Mouse (Mus musculus) intestine, postnatal 0 days (tissue): Measurements from ENCODE around the gene Erg28. TPM values are rescaled to one million over a fixed set of nuclear protein-coding genes. Genes with fewer than 3 reads are reported as not detected.

ENCODE experiments used
- ATAC-seq: fragments of 200-750 bp; cut with Nextera tagmentation; 2 replicates; pipeline ENCODE4 v1.8.0; 2017; ENCODE audit warnings: mild to moderate bottlenecking, moderate TSS enrichment, moderate library complexity
- H3K27ac ChIP-seq: fragments of 300-500 bp; sonication (generic); 2 replicates; pipeline ENCODE4 v1.5.1; 2014; ENCODE audit warnings: mild to moderate bottlenecking, low read depth, low read length, moderate library complexity
- H3K27me3 ChIP-seq: fragments of 300-500 bp; sonication (generic); replicated peaks from 2 replicates; pipeline ENCODE4 v1.6.1; 2014; ENCODE audit warnings: low read length, mixed read lengths; ENCODE audit not compliant: control insufficient read depth, insufficient read depth
- H3K36me3 ChIP-seq: fragments of 300-500 bp; sonication (generic); 2 replicates; pipeline ENCODE4 v1.6.1; 2014; ENCODE audit warnings: mild to moderate bottlenecking, moderate library complexity; ENCODE audit not compliant: control insufficient read depth, insufficient read depth
- H3K4me1 ChIP-seq: fragments of 300-500 bp; sonication (generic); replicated peaks from 2 replicates; pipeline ENCODE4 v1.6.1; 2014; ENCODE audit warnings: antibody characterized with exemption, low read length, mixed read lengths; ENCODE audit not compliant: control insufficient read depth, insufficient read depth
- H3K4me2 ChIP-seq: fragments of 300-500 bp; sonication (generic); replicated peaks from 2 replicates; pipeline ENCODE4 v1.6.1; 2014; ENCODE audit warnings: low read depth, mild to moderate bottlenecking, moderate library complexity
- H3K4me3 ChIP-seq: fragments of 300-500 bp; sonication (generic); 2 replicates; pipeline ENCODE4 v1.5.1; 2014; ENCODE audit warnings: low read depth, low read length
- H3K9ac ChIP-seq: fragments of 300-500 bp; sonication (generic); 2 replicates; pipeline ENCODE4 v1.6.1; 2014; ENCODE audit warnings: mild to moderate bottlenecking, low read depth, low read length
- H3K9me3 ChIP-seq: fragments of 300-500 bp; sonication (generic); 2 replicates; pipeline ENCODE4 v1.6.1; 2016; ENCODE audit warnings: mixed run types; ENCODE audit not compliant: control insufficient read depth
- CTCF ChIP-seq: sonication (generic); IDR thresholded peaks from 2 replicates; pipeline ENCODE4 v1.5.1; 2016; ENCODE audit warnings: low read depth, mild to moderate bottlenecking, control low read depth, antibody characterized with exemption, moderate library complexity
- WGBS: fragments of 180-500 bp; shearing (Covaris S2); extraction: QIAGEN DNeasy Blood & Tissue Kit; methylation state at CpG from one replicate; pipeline ENCODE4 v1.1.7; 2014; 5-methylcytosine and 5-hydroxymethylcytosine counted together
- polyA plus RNA-seq: library from polyadenylated mRNA; unstranded; fragments of >200 nt; fragmentation: Nextera tagmentation; extraction: Ambion mirVana; gene quantifications from 2 replicates; pipeline ENCODE4 v1.2.1, GENCODE M21; 2015

The Erg28 gene
- polyA plus RNA-seq, 1 experiment from 2014 or later = 114 TPM

DNA sequence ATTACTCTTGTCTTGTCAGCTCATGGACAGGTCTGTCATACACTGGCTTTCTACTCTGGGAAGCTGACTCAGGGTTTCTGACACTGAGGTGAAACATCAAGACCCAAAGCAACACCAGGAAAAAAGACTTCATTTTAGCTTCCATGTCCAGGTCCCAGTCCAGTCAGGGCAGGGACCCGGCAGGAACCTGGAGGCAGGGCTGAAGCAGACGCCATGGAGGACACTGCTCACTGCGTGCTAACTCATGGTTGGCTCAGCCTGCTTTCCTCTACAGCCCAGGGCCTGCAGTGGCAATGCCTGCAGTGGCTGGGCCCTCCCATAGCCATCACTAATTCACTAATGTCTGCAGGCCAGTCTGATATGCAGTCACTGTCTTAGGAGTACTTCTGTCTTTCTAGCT is 4.5 kb upstream of the Erg28 start:
- Histone ChIP-seq H3K9ac (no peak overlapping the region), H3K27me3 (no peaks in the 10 kb centered on the region), H3K4me1 (no peaks in the 10 kb centered on the region), H3K27ac (no peak overlapping the region), H3K36me3 (peaks cover 35% of the 10 kb centered on the region), H3K4me3 (no peak overlapping the region), H3K9me3 (no peaks in the 10 kb centered on the region), H3K4me2 (no peak overlapping the region)
- ATAC-seq = no peak
- 96% methylated on average over 3 of the region's 3 CpGs for WGBS
- no peak for TF ChIP-seq CTCF

- no peak for TF ChIP-seq CTCF
- WGBS = 52% methylated on average over 2 of the region's 2 CpGs
- Histone ChIP-seq H3K4me3 (no peak overlapping the region), H3K9me3 (no peaks in the 10 kb centered on the region), H3K27me3 (no peaks in the 10 kb centered on the region), H3K27ac (no peak overlapping the region), H3K36me3 (peaks cover 21% of the 10 kb centered on the region), H3K9ac (no peak overlapping the region), H3K4me2 (peak overlapping the region; percentile 92; the same call in 1 of the 2 replicates), H3K4me1 (0 out of 2 replicates have a peak, but pooled peaks cover 3% of the 10 kb centered on the region)
- ATAC-seq = no peak
Measured at GRCm38 (mm10) chr12:85825822-85826221, 1.5 kb upstream of the Erg28 start.

GRCm38 (mm10) chr12:85825361-85825760 is 1.0 kb upstream of the Erg28 start:
- peak overlapping the region; percentile 54 for H3K9ac ChIP-seq
- H3K9me3 ChIP-seq = no peaks in the 10 kb centered on the region
- H3K4me1 ChIP-seq = 0 out of 2 replicates have a peak, but pooled peaks cover 3% of the 10 kb centered on the region
- H3K4me2 ChIP-seq = peak overlapping the region; percentile 92
- 7% methylated on average over 8 of the region's 8 CpGs for WGBS
- no peak for TF ChIP-seq CTCF
- H3K4me3 ChIP-seq = peak overlapping the region; percentile 64
- peaks cover 25% of the 10 kb centered on the region for H3K36me3 ChIP-seq
- H3K27me3 ChIP-seq = no peaks in the 10 kb centered on the region
- no peak for ATAC-seq
- H3K27ac ChIP-seq = peak overlapping the region; percentile 93; the same call in 1 of the 2 replicates

DNA sequence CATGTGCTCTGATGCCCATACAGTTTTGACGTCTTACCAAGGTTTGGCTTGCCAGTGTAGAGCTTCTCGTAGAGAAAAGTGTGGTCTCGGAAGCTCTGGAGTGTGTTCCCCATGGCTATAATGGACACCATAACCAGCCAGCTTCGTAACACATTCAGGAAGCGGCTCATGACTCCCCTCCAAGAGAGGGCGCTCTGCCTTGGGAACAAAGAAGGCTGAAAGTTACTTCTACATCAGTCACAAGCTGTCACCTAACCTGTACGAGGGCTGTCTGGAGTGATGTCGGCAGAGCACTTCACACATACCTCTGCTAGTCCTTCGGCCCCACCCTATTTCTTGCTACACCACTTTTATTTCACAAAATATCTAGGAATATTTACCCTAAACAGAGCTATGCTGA is 2.3 kb downstream of the Erg28 start:
- H3K27ac ChIP-seq = no peak overlapping the region
- H3K27me3 ChIP-seq = no peaks in the 10 kb centered on the region
- TF ChIP-seq CTCF = peak; percentile 51
- no peak for ATAC-seq
- H3K4me1 ChIP-seq = 0 out of 2 replicates have a peak, but pooled peaks cover 3% of the 10 kb centered on the region
- H3K4me3 ChIP-seq = no peak overlapping the region
- no peak overlapping the region for H3K4me2 ChIP-seq
- H3K9me3 ChIP-seq = no peaks in the 10 kb centered on the region
- no peak overlapping the region for H3K9ac ChIP-seq
- H3K36me3 ChIP-seq = peaks cover 41% of the 10 kb centered on the region
- 77% methylated on average over 9 of the region's 9 CpGs for WGBS

GRCm38 (mm10) chr12:85813599-85813998 is 10.8 kb downstream of the Erg28 start:
- Histone ChIP-seq H3K4me1 (no peaks in the 10 kb centered on the region), H3K27ac (no peak overlapping the region), H3K36me3 (peaks cover 67% of the 10 kb centered on the region), H3K9me3 (no peaks in the 10 kb centered on the region), H3K9ac (no peak overlapping the region), H3K4me2 (no peak overlapping the region), H3K27me3 (no peaks in the 10 kb centered on the region), H3K4me3 (no peak overlapping the region)
- TF ChIP-seq CTCF = no peak
- ATAC-seq = no peak
- 48% methylated on average over 2 of the region's 2 CpGs for WGBS

DNA sequence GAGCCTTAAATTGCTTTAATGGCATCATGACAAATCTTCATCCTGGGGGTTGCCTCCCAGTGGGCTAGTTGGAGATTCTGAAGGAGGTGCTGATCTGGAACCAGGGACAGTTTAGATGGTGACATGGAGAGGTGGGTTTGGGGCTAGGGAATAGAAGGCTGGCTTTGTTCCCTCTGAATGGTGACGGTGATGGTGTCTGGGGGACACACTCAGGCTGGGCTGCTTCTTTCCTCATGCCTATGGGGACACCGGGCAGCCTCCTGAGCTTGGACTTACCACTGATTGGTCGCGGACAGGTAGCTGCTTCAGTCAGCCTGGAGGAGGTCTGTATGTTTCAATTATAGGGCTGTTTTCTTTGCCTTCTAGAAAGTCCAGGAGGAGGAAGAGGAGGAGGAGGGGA is 12.7 kb downstream of the Erg28 start:
- Histone ChIP-seq H3K36me3 (peaks cover 57% of the 10 kb centered on the region), H3K4me1 (no peaks in the 10 kb centered on the region), H3K9ac (no peak overlapping the region), H3K4me3 (no peak overlapping the region), H3K9me3 (no peaks in the 10 kb centered on the region), H3K4me2 (no peak overlapping the region), H3K27me3 (no peaks in the 10 kb centered on the region), H3K27ac (no peak overlapping the region)
- ATAC-seq = no peak
- WGBS = 96% methylated on average over 4 of the region's 4 CpGs
- no peak for TF ChIP-seq CTCF

GRCm38 (mm10) chr12:85810959-85811358 is 13.4 kb downstream of the Erg28 start:
- H3K36me3 ChIP-seq = peaks cover 50% of the 10 kb centered on the region
- H3K4me2 ChIP-seq = no peak overlapping the region
- no peak overlapping the region for H3K4me3 ChIP-seq
- no peak for TF ChIP-seq CTCF
- no peak for ATAC-seq
- no peak overlapping the region for H3K27ac ChIP-seq
- no peak overlapping the region for H3K9ac ChIP-seq
- H3K27me3 ChIP-seq = no peaks in the 10 kb centered on the region
- no peaks in the 10 kb centered on the region for H3K9me3 ChIP-seq
- no peaks in the 10 kb centered on the region for H3K4me1 ChIP-seq
